Mouse (Mus musculus) heart, postnatal 0 days (tissue): Measurements from ENCODE around the gene Tm4sf19. TPM values are rescaled to one million over a fixed set of nuclear protein-coding genes. Genes with fewer than 3 reads are reported as not detected.
A peak's percentile ranks its signal among the peaks of the same experiment; 100 is the strongest.

Experiments
- ATAC-seq: fragments of 200-750 bp; cut with Nextera tagmentation; 2 replicates; pipeline ENCODE4 v1.8.0; 2017; ENCODE audit warnings: low read depth, moderate number of reproducible peaks, moderate library complexity; ENCODE audit not compliant: insufficient read depth
- DNase-seq: peaks from one replicate; pipeline ENCODE4 v3.0.0-alpha.2; 2016; ENCODE audit warnings: low spot score
- H3K27ac ChIP-seq: fragments of 300-500 bp; sonication (generic); 2 replicates; pipeline ENCODE4 v1.5.1; 2014; ENCODE audit warnings: low read depth, mild to moderate bottlenecking
- H3K27me3 ChIP-seq: fragments of 300-500 bp; sonication (generic); 2 replicates; pipeline ENCODE4 v1.6.1; 2014; ENCODE audit warnings: low read length, mixed read lengths; ENCODE audit not compliant: control insufficient read depth, insufficient read depth
- H3K36me3 ChIP-seq: fragments of 300-500 bp; sonication (generic); replicated peaks from 2 replicates; pipeline ENCODE4 v1.6.1; 2014; ENCODE audit warnings: low read length, mixed read lengths; ENCODE audit not compliant: control insufficient read depth, insufficient read depth
- H3K4me1 ChIP-seq: fragments of 300-500 bp; sonication (generic); 2 replicates; pipeline ENCODE4 v1.6.1; 2014; ENCODE audit warnings: antibody characterized with exemption; ENCODE audit not compliant: control insufficient read depth, insufficient read depth
- H3K4me2 ChIP-seq: fragments of 300-500 bp; sonication (generic); 2 replicates; pipeline ENCODE4 v1.6.1; 2014; ENCODE audit warnings: low read depth, mild to moderate bottlenecking, low read length, moderate library complexity
- H3K4me3 ChIP-seq: fragments of 300-500 bp; sonication (generic); 2 replicates; pipeline ENCODE4 v1.5.1; 2014; ENCODE audit warnings: low read depth, low read length
- H3K9ac ChIP-seq: fragments of 300-500 bp; sonication (generic); replicated peaks from 2 replicates; pipeline ENCODE4 v1.6.1; 2014; ENCODE audit warnings: low read depth, low read length, mixed read lengths
- H3K9me3 ChIP-seq: fragments of 300-500 bp; sonication (generic); replicated peaks from 2 replicates; pipeline ENCODE4 v1.6.1; 2016; ENCODE audit warnings: low read length; ENCODE audit not compliant: control insufficient read depth
- CTCF ChIP-seq: IDR thresholded peaks from 2 replicates; pipeline ENCODE4 v1.5.1; 2016; ENCODE audit warnings: antibody characterized with exemption, control low read depth, low read depth
- EP300 ChIP-seq: IDR thresholded peaks from 2 replicates; pipeline ENCODE4 v1.6.1; 2016; ENCODE audit warnings: antibody characterized with exemption, low read depth
- WGBS: fragments of 180-500 bp; shearing (Covaris S2); extraction: QIAGEN DNeasy Blood & Tissue Kit; methylation state at CpG from one replicate; pipeline ENCODE4 v1.1.7; 2014; 5-methylcytosine and 5-hydroxymethylcytosine counted together
- polyA plus RNA-seq: library from polyadenylated mRNA; unstranded; fragments of >200 nt; fragmentation: Nextera tagmentation; extraction: Ambion mirVana; gene quantifications from 2 replicates; pipeline ENCODE4 v1.2.1, GENCODE M21; 2015
- total RNA-seq: library from RNA; depleted of rRNA; stranded (reverse); fragments of >200 nt; gene quantifications from 2 replicates; pipeline ENCODE4 v1.2.3, GENCODE M21; 2014; ENCODE audit warnings: low replicate concordance

Tm4sf19 gene
- total and polyA plus RNA-seq, 2 experiments from 2014 or later: not detected

DNA sequence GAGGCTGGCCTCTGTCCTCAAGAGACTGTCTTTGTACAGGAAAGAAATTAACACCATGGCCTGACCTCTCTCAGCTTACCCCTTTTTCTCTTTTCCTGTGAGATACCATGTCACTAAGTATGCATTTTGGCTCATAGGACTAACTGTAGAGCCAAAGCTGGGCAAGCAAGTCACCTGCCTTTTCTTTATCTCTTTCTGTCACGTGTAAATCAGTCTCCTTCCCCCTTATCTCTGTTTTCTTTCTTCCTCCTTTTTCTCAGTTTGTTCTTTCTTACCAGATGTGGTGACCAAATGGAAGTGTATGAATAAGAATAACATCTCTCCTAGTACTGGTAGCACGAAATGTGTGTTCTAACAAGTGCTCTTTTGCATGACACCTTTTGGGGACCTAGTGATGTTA, 15.4 kb upstream of the Tm4sf19 start:
- Histone ChIP-seq H3K4me2 (no peak overlapping the region), H3K9me3 (no peaks in the 10 kb centered on the region), H3K4me1 (no peaks in the 10 kb centered on the region), H3K4me3 (no peak overlapping the region), H3K27ac (no peak overlapping the region), H3K36me3 (peaks cover 55% of the 10 kb centered on the region), H3K27me3 (no peaks in the 10 kb centered on the region), H3K9ac (no peak overlapping the region)
- TF ChIP-seq CTCF (no peak), EP300 (no peak)
- ATAC-seq (no peak), DNase-seq (no peak)
- 50% methylated on average over 2 of the region's 2 CpGs for WGBS

GRCm38 (mm10) chr16:32386826-32387225, 13.5 kb upstream of the Tm4sf19 start:
- Histone ChIP-seq H3K27ac (no peak overlapping the region), H3K4me1 (no peaks in the 10 kb centered on the region), H3K27me3 (no peaks in the 10 kb centered on the region), H3K9me3 (no peaks in the 10 kb centered on the region), H3K4me3 (no peak overlapping the region), H3K4me2 (no peak overlapping the region), H3K36me3 (peaks cover 56% of the 10 kb centered on the region), H3K9ac (no peak overlapping the region)
- TF ChIP-seq EP300 (no peak), CTCF (no peak)
- DNase-seq: no peak
- WGBS: 72% methylated on average over 3 of the region's 3 CpGs
- ATAC-seq: no peak

DNA sequence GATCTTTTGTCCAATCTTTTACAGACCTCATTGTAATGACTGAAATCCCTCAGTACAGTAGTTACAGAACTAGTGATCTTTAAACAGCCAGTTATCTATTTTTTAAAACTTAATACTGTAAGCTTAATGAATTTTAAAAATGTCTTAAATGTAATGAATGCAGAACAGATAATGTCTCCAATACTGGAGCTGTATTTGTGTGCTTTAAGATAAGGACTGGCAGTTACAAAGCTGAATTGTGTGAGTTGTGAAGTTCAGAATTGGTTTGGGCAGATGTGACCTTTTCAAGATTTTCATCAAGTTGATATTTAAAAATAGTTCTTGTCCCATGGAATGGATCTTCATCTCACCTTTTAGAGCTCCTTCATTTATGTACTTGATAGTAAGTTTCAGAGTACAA, 11.3 kb upstream of the Tm4sf19 start:
- Histone ChIP-seq H3K27me3 (no peaks in the 10 kb centered on the region), H3K9me3 (no peaks in the 10 kb centered on the region), H3K27ac (no peak overlapping the region), H3K4me1 (no peaks in the 10 kb centered on the region), H3K36me3 (peaks cover 44% of the 10 kb centered on the region), H3K9ac (no peak overlapping the region), H3K4me2 (no peak overlapping the region), H3K4me3 (no peak overlapping the region)
- no peak for TF ChIP-seq CTCF
- TF ChIP-seq EP300: no peak
- no peak for ATAC-seq
- no peak for DNase-seq

- H3K4me2 ChIP-seq: no peak overlapping the region
- H3K4me3 ChIP-seq: no peak overlapping the region
- 80% methylated on average over 3 of the region's 3 CpGs for WGBS
- ATAC-seq (no peak), DNase-seq (no peak)
- H3K36me3 ChIP-seq: peaks cover 40% of the 10 kb centered on the region
- no peak overlapping the region for H3K27ac ChIP-seq
- no peaks in the 10 kb centered on the region for H3K27me3 ChIP-seq
- TF ChIP-seq CTCF (no peak), EP300 (no peak)
- no peak overlapping the region for H3K9ac ChIP-seq
- no peaks in the 10 kb centered on the region for H3K4me1 ChIP-seq
- H3K9me3 ChIP-seq: no peaks in the 10 kb centered on the region
Observed at GRCm38 (mm10) chr16:32389841-32390240, 10.5 kb upstream of the Tm4sf19 start.

DNA sequence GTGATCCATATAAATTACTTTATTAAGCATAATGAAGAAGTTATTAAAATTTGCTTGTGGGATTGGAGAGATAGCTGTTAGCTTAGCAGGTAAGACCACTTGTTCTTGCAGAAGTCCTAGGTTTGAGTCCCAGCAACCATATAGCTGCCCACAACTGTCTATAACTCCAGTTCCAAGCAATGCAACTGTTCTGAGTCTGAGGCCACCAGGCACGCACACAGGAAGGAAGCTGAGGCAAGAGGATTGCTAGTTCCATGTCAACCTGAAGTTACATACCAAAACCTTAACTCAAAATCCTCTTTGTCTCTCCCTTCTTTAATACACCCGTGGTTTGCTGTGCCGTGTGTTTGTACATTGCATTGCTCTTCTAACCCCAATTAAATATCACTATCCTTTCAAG, 9.4 kb upstream of the Tm4sf19 start:
- WGBS: 89% methylated on average over 3 of the region's 3 CpGs
- no peak for DNase-seq
- no peak overlapping the region for H3K9ac ChIP-seq
- no peak overlapping the region for H3K4me2 ChIP-seq
- no peaks in the 10 kb centered on the region for H3K4me1 ChIP-seq
- H3K36me3 ChIP-seq: peaks cover 30% of the 10 kb centered on the region
- no peak for TF ChIP-seq CTCF
- no peak for TF ChIP-seq EP300
- H3K27me3 ChIP-seq: no peaks in the 10 kb centered on the region
- no peaks in the 10 kb centered on the region for H3K9me3 ChIP-seq
- no peak overlapping the region for H3K27ac ChIP-seq
- no peak overlapping the region for H3K4me3 ChIP-seq
- no peak for ATAC-seq

GRCm38 (mm10) chr16:32395679-32396540, 4.4 kb upstream of the Tm4sf19 start:
- DNase-seq (peak; percentile 31), ATAC-seq (0 out of 2 replicates have a peak, but pooled peaks have one; percentile 20)
- H3K4me1 ChIP-seq: no peaks in the 10 kb centered on the region
- H3K36me3 ChIP-seq: peaks cover 16% of the 10 kb centered on the region
- TF ChIP-seq CTCF (no peak), EP300 (no peak)
- peak overlapping the region; percentile 57; the same call in 1 of the 2 replicates for H3K27ac ChIP-seq
- WGBS: 53% methylated on average over 6 of the region's 6 CpGs
- H3K4me3 ChIP-seq: no peak overlapping the region
- H3K4me2 ChIP-seq: no peak overlapping the region
- H3K27me3 ChIP-seq: no peaks in the 10 kb centered on the region
- no peaks in the 10 kb centered on the region for H3K9me3 ChIP-seq
- no peak overlapping the region for H3K9ac ChIP-seq
